ENCODE assay signal across 9 mouse cellular contexts in genomic region chr6:18855323-18855722, GRCm38 (mm10). TPM values are rescaled to one million over a fixed set of nuclear protein-coding genes. Genes with fewer than 3 reads are reported as not detected.
"Had no signal": no experiment of that assay in that cellular context is flagged by ENCODE, and none has a peak within 500 bp of the region (broad histone marks: within the 10 kb centered on the region; RNA-seq: fewer than 3 reads in every experiment).

No protein-coding gene starts in this region.

- DNase-seq: kidney, adult 18-20 months; kidney, postnatal 10 days; liver; liver, embryonic 13.5 days; liver, postnatal 0 days; lung, postnatal 14 days; thymus, postnatal 36 days had no signal

RNA-seq across cellular contexts. Expression of gene Ankrd7, which starts 10.8 kb away (rescaled TPM):
- total RNA-seq: layer of hippocampus, postnatal 10 days; midbrain, postnatal 0 days had no signal
